Mouse (Mus musculus): ENCODE measurements around the gene Irf2bpl.

Gene Irf2bpl

GRCm38 (mm10) chr12:86885746-86886145, 1.1 kb upstream of the Irf2bpl start:
- DNase-seq (ENCODE audit: low read depth): no peak

GRCm38 (mm10) chr12:86885336-86885735, 738 bp upstream of the Irf2bpl start:
- DNase-seq (ENCODE audit: low read depth): no peak

GRCm38 (mm10) chr12:86883280-86884196, 1.1 kb downstream of the Irf2bpl start:
- no peak for DNase-seq (ENCODE audit: low read depth)

GRCm38 (mm10) chr12:86883019-86883279, 1.6 kb downstream of the Irf2bpl start:
- DNase-seq (ENCODE audit: low read depth): no peak

- no peak for DNase-seq (ENCODE audit: low read depth)
These were observed 2.1 kb downstream of the Irf2bpl start for GRCm38 (mm10) chr12:86882279-86883018.

GRCm38 (mm10) chr12:86881809-86882278, 2.8 kb downstream of the Irf2bpl start:
- no peak for DNase-seq (ENCODE audit: low read depth)

- DNase-seq (ENCODE audit: low read depth): no peak
These were observed 4.4 kb downstream of the Irf2bpl start for GRCm38 (mm10) chr12:86880090-86880723.

GRCm38 (mm10) chr12:86879446-86880085, 5.0 kb downstream of the Irf2bpl start:
- DNase-seq (ENCODE audit: low read depth): no peak

GRCm38 (mm10) chr12:86878426-86879353, 5.9 kb downstream of the Irf2bpl start:
- no peak for DNase-seq (ENCODE audit: low read depth)

- no peak for DNase-seq (ENCODE audit: low read depth)
These were observed 7.6 kb downstream of the Irf2bpl start for GRCm38 (mm10) chr12:86876981-86877380.

- no peak for DNase-seq (ENCODE audit: low read depth)
These were observed 8.5 kb downstream of the Irf2bpl start for GRCm38 (mm10) chr12:86876116-86876515.

- peak; percentile 94 for DNase-seq (ENCODE audit: low read depth)
These were observed 12.1 kb downstream of the Irf2bpl start for GRCm38 (mm10) chr12:86872335-86873040.

GRCm38 (mm10) chr12:86871666-86872334, 12.8 kb downstream of the Irf2bpl start:
- DNase-seq (ENCODE audit: low read depth): no peak

- no peak for DNase-seq (ENCODE audit: low read depth)
These were observed 13.6 kb downstream of the Irf2bpl start for GRCm38 (mm10) chr12:86870996-86871395.

- no peak for DNase-seq (ENCODE audit: low read depth)
These were observed 14.8 kb downstream of the Irf2bpl start for GRCm38 (mm10) chr12:86869761-86870160.

- peak; percentile 65 for DNase-seq (ENCODE audit: low read depth)
These were observed 17.1 kb downstream of the Irf2bpl start for GRCm38 (mm10) chr12:86867271-86868223.

GRCm38 (mm10) chr12:86864316-86865020, 20.1 kb downstream of the Irf2bpl start:
- DNase-seq (ENCODE audit: low read depth): no peak

Data from fibroblast of lung, adult 2 months (primary cell).